Mouse (Mus musculus): ENCODE measurements around the gene Pram1.

Gene Pram1

GRCm38 (mm10) chr17:33669681-33670080 is 31.8 kb downstream of the Pram1 start:
- DNase-seq, result no peak

DNA sequence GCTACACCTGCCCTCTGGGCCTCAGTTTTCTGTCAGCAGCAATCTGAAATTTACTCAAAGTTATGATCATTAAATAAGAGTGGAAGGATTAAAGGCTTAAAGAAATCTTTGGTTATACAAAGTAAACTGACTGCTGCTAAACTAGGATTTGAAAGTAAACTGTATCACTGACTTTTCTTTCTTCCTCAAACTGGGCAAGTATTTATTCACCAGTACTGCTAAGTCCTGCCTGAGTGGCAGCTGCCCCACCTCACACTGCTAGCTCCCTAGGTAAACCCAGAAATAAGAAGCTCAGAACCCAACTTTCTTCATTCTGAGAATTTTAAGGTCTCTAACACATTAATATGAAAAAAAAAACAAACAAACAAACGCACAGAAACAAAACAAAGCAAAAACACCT is 36.0 kb downstream of the Pram1 start:
- DNase-seq, result no peak

GRCm38 (mm10) chr17:33675452-33675851 is 37.6 kb downstream of the Pram1 start:
- no peak for DNase-seq

DNA sequence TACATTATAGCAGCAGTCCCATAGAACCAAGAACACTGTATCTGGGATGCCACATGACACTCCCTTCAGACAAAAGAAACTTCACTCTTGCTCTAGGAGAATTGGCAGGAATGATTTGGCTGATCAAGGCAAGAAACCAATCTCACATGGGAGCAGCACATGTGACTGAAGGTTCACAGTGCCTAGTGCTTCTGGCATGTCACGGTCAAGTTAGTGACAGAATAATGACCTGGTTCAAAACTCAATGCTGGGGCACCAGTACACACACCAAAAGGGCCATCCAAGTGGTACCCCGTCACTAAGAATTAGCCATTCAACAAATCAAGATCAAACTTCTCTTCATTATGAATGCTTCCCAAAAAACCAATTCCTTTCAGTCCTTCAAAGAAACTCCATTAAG is 38.2 kb downstream of the Pram1 start:
- DNase-seq, result no peak

GRCm38 (mm10) chr17:33678771-33679170 is 40.9 kb downstream of the Pram1 start:
- no peak for DNase-seq

- DNase-seq, result no peak
These were observed 43.9 kb downstream of the Pram1 start for GRCm38 (mm10) chr17:33681767-33682166.

- DNase-seq, result peak; percentile 82
These were observed 46.9 kb downstream of the Pram1 start for GRCm38 (mm10) chr17:33684671-33685231.

DNA sequence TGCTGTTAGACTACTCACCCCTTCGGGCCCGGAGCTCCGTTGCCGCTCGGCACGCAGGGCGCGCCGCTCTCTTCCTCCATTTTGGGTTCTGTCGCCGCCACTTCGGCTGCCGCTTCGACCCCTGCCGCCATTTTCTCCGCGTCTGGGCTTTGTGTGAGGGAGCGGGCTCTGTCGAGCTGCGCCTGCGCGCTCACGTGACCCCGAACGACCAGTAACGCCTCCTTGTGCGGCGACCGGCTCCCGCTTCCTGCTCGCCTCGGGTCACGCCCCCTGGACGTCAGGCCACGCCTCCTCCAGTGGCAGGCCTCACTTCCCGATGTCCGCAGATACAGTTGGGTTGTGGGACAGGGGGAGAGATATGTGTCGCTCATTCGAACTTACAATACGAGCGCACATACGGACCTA is 47.4 kb downstream of the Pram1 start:
- peak; percentile 99 for DNase-seq

GRCm38 (mm10) chr17:33686760-33687159 is 48.9 kb downstream of the Pram1 start, which contains the start of gene Hnrnpm:
TSS of gene Hnrnpm (minus strand) at chr17:33686860.
- no peak for DNase-seq
